Mouse (Mus musculus): Measurements from ENCODE around the gene Tenm2. TPM values are rescaled to one million over a fixed set of nuclear protein-coding genes. Genes with fewer than 3 reads are reported as not detected.

Gene Tenm2
- polyA plus RNA-seq, 1 experiment from 2014 or later: 1.5 TPM

- Histone ChIP-seq H3K27me3 (ENCODE audit: control insufficient read depth, insufficient read depth, low read length) (no peaks in the 10 kb centered on the region), H3K36me3 (replicated peaks; ENCODE audit: control insufficient read depth, insufficient read depth, low read depth, low read length) (no peaks in the 10 kb centered on the region), H3K27ac (replicated peaks; ENCODE audit: low read depth, low read length) (no peak overlapping the region), H3K4me2 (ENCODE audit: low read depth, low read length) (no peak overlapping the region), H3K4me1 (ENCODE audit: control insufficient read depth, insufficient read depth, low read length) (no peaks in the 10 kb centered on the region), H3K9me3 (replicated peaks; ENCODE audit: control insufficient read depth, low read length) (no peaks in the 10 kb centered on the region), H3K9ac (replicated peaks; ENCODE audit: low read length) (no peak overlapping the region), H3K4me3 (ENCODE audit: low read depth, low read length) (no peak overlapping the region)
- no peak for DNase-seq (ENCODE audit: low spot score)
- ATAC-seq (replicated peaks; ENCODE audit: insufficient number of reproducible peaks, low FRiP score, low TSS enrichment, low read depth): no peak
- WGBS: 44% methylated on average over 5 of the region's 5 CpGs
Observed at GRCm38 (mm10) chr11:36553286-36553685, 682.5 kb downstream of the Tenm2 start.

GRCm38 (mm10) chr11:36550649-36551048, 685.1 kb downstream of the Tenm2 start:
- H3K4me2 ChIP-seq (ENCODE audit: low read depth, low read length): no peak overlapping the region
- no peaks in the 10 kb centered on the region for H3K9me3 ChIP-seq (replicated peaks; ENCODE audit: control insufficient read depth, low read length)
- H3K9ac ChIP-seq (replicated peaks; ENCODE audit: low read length): no peak overlapping the region
- H3K27me3 ChIP-seq (ENCODE audit: control insufficient read depth, insufficient read depth, low read length): no peaks in the 10 kb centered on the region
- peak; percentile 67; the same call in 1 of the 2 replicates for ATAC-seq (replicated peaks; ENCODE audit: insufficient number of reproducible peaks, low FRiP score, low TSS enrichment, low read depth)
- H3K27ac ChIP-seq (replicated peaks; ENCODE audit: low read depth, low read length): no peak overlapping the region
- DNase-seq (ENCODE audit: low spot score): peak; percentile 55
- no peak overlapping the region for H3K4me3 ChIP-seq (ENCODE audit: low read depth, low read length)
- 21% methylated on average over 4 of the region's 4 CpGs for WGBS
- no peaks in the 10 kb centered on the region for H3K36me3 ChIP-seq (replicated peaks; ENCODE audit: control insufficient read depth, insufficient read depth, low read depth, low read length)
- H3K4me1 ChIP-seq (ENCODE audit: control insufficient read depth, insufficient read depth, low read length): no peaks in the 10 kb centered on the region

- no peaks in the 10 kb centered on the region for H3K27me3 ChIP-seq (ENCODE audit: control insufficient read depth, insufficient read depth, low read length)
- H3K4me3 ChIP-seq (ENCODE audit: low read depth, low read length): no peak overlapping the region
- H3K4me1 ChIP-seq (ENCODE audit: control insufficient read depth, insufficient read depth, low read length): no peaks in the 10 kb centered on the region
- no peak for ATAC-seq (replicated peaks; ENCODE audit: insufficient number of reproducible peaks, low FRiP score, low TSS enrichment, low read depth)
- H3K9ac ChIP-seq (replicated peaks; ENCODE audit: low read length): no peak overlapping the region
- no peak overlapping the region for H3K4me2 ChIP-seq (ENCODE audit: low read depth, low read length)
- H3K36me3 ChIP-seq (replicated peaks; ENCODE audit: control insufficient read depth, insufficient read depth, low read depth, low read length): no peaks in the 10 kb centered on the region
- no peak overlapping the region for H3K27ac ChIP-seq (replicated peaks; ENCODE audit: low read depth, low read length)
- 77% methylated on average over 11 of the region's 11 CpGs for WGBS
- H3K9me3 ChIP-seq (replicated peaks; ENCODE audit: control insufficient read depth, low read length): no peaks in the 10 kb centered on the region
- DNase-seq (ENCODE audit: low spot score): no peak
Observed at GRCm38 (mm10) chr11:36549398-36550139, 686.2 kb downstream of the Tenm2 start.

- Histone ChIP-seq H3K9me3 (replicated peaks; ENCODE audit: control insufficient read depth, low read length) (no peaks in the 10 kb centered on the region), H3K27me3 (ENCODE audit: control insufficient read depth, insufficient read depth, low read length) (no peaks in the 10 kb centered on the region), H3K27ac (replicated peaks; ENCODE audit: low read depth, low read length) (no peak overlapping the region), H3K4me3 (ENCODE audit: low read depth, low read length) (no peak overlapping the region), H3K4me1 (ENCODE audit: control insufficient read depth, insufficient read depth, low read length) (no peaks in the 10 kb centered on the region), H3K36me3 (replicated peaks; ENCODE audit: control insufficient read depth, insufficient read depth, low read depth, low read length) (no peaks in the 10 kb centered on the region), H3K9ac (replicated peaks; ENCODE audit: low read length) (no peak overlapping the region), H3K4me2 (ENCODE audit: low read depth, low read length) (no peak overlapping the region)
- no peak for DNase-seq (ENCODE audit: low spot score)
- no peak; the same call in 1 of the 2 replicates for ATAC-seq (replicated peaks; ENCODE audit: insufficient number of reproducible peaks, low FRiP score, low TSS enrichment, low read depth)
- WGBS: 78% methylated on average over 3 of the region's 4 CpGs
Observed at GRCm38 (mm10) chr11:36548139-36548538, 687.6 kb downstream of the Tenm2 start.

- Histone ChIP-seq H3K27ac (replicated peaks; ENCODE audit: low read depth, low read length) (no peak overlapping the region), H3K9ac (replicated peaks; ENCODE audit: low read length) (no peak overlapping the region), H3K9me3 (replicated peaks; ENCODE audit: control insufficient read depth, low read length) (no peaks in the 10 kb centered on the region), H3K36me3 (replicated peaks; ENCODE audit: control insufficient read depth, insufficient read depth, low read depth, low read length) (no peaks in the 10 kb centered on the region), H3K4me2 (ENCODE audit: low read depth, low read length) (no peak overlapping the region), H3K27me3 (ENCODE audit: control insufficient read depth, insufficient read depth, low read length) (no peaks in the 10 kb centered on the region), H3K4me3 (ENCODE audit: low read depth, low read length) (no peak overlapping the region), H3K4me1 (ENCODE audit: control insufficient read depth, insufficient read depth, low read length) (no peaks in the 10 kb centered on the region)
- ATAC-seq (replicated peaks; ENCODE audit: insufficient number of reproducible peaks, low FRiP score, low TSS enrichment, low read depth) (no peak), DNase-seq (ENCODE audit: low spot score) (no peak)
- WGBS: 78% methylated on average over 4 of the region's 4 CpGs
Observed at GRCm38 (mm10) chr11:36538144-36538543, 697.6 kb downstream of the Tenm2 start.

DNA sequence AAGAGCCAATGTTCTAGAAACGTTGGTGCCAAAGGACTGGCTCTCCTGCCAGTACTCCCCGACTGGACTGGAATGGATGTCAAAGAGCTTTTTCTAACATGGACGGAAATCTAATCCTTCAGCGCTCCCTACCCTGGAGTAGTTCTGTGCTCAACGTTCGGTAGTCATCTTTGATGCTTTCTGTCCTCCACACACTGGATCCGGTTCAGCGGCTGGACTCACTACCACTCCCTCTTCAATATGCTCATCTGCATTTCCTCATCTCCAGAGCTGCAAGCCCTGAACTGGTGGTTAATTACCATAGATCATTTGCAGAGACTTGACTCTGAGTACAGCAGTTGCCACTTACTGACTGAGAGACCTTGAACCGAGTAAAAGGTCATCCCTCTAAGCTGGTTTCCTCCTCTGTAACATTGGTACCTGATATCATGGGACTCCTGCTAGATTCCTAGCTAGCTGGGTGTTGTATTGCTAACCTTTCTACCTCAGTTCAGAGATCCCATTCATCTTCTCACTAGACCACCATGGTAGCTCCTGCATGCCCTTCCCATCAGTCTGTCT, 698.1 kb downstream of the Tenm2 start:
- Histone ChIP-seq H3K27me3 (ENCODE audit: control insufficient read depth, insufficient read depth, low read length) (no peaks in the 10 kb centered on the region), H3K27ac (replicated peaks; ENCODE audit: low read depth, low read length) (no peak overlapping the region), H3K36me3 (replicated peaks; ENCODE audit: control insufficient read depth, insufficient read depth, low read depth, low read length) (no peaks in the 10 kb centered on the region), H3K9me3 (replicated peaks; ENCODE audit: control insufficient read depth, low read length) (no peaks in the 10 kb centered on the region), H3K4me3 (ENCODE audit: low read depth, low read length) (no peak overlapping the region), H3K4me1 (ENCODE audit: control insufficient read depth, insufficient read depth, low read length) (no peaks in the 10 kb centered on the region), H3K9ac (replicated peaks; ENCODE audit: low read length) (no peak overlapping the region), H3K4me2 (ENCODE audit: low read depth, low read length) (no peak overlapping the region)
- 85% methylated on average over 9 of the region's 9 CpGs for WGBS
- no peak for ATAC-seq (replicated peaks; ENCODE audit: insufficient number of reproducible peaks, low FRiP score, low TSS enrichment, low read depth)
- no peak for DNase-seq (ENCODE audit: low spot score)

GRCm38 (mm10) chr11:36535591-36535990, 700.2 kb downstream of the Tenm2 start:
- 86% methylated on average over 3 of the region's 3 CpGs for WGBS
- ATAC-seq (replicated peaks; ENCODE audit: insufficient number of reproducible peaks, low FRiP score, low TSS enrichment, low read depth): no peak
- Histone ChIP-seq H3K27me3 (ENCODE audit: control insufficient read depth, insufficient read depth, low read length) (no peaks in the 10 kb centered on the region), H3K36me3 (replicated peaks; ENCODE audit: control insufficient read depth, insufficient read depth, low read depth, low read length) (no peaks in the 10 kb centered on the region), H3K9me3 (replicated peaks; ENCODE audit: control insufficient read depth, low read length) (no peaks in the 10 kb centered on the region), H3K4me1 (ENCODE audit: control insufficient read depth, insufficient read depth, low read length) (no peaks in the 10 kb centered on the region), H3K4me3 (ENCODE audit: low read depth, low read length) (no peak overlapping the region), H3K27ac (replicated peaks; ENCODE audit: low read depth, low read length) (no peak overlapping the region), H3K4me2 (ENCODE audit: low read depth, low read length) (no peak overlapping the region), H3K9ac (replicated peaks; ENCODE audit: low read length) (no peak overlapping the region)
- no peak for DNase-seq (ENCODE audit: low spot score)

GRCm38 (mm10) chr11:36531614-36532013, 704.1 kb downstream of the Tenm2 start:
- no peak for DNase-seq (ENCODE audit: low spot score)
- Histone ChIP-seq H3K36me3 (replicated peaks; ENCODE audit: control insufficient read depth, insufficient read depth, low read depth, low read length) (no peaks in the 10 kb centered on the region), H3K27ac (replicated peaks; ENCODE audit: low read depth, low read length) (no peak overlapping the region), H3K4me1 (ENCODE audit: control insufficient read depth, insufficient read depth, low read length) (no peaks in the 10 kb centered on the region), H3K4me2 (ENCODE audit: low read depth, low read length) (no peak overlapping the region), H3K9ac (replicated peaks; ENCODE audit: low read length) (no peak overlapping the region), H3K4me3 (ENCODE audit: low read depth, low read length) (no peak overlapping the region), H3K27me3 (ENCODE audit: control insufficient read depth, insufficient read depth, low read length) (no peaks in the 10 kb centered on the region), H3K9me3 (replicated peaks; ENCODE audit: control insufficient read depth, low read length) (no peaks in the 10 kb centered on the region)
- ATAC-seq (replicated peaks; ENCODE audit: insufficient number of reproducible peaks, low FRiP score, low TSS enrichment, low read depth): no peak
- WGBS: 77% methylated on average over 4 of the region's 4 CpGs
